Mouse (Mus musculus) testis, postnatal 14 days (tissue): ENCODE data around the gene Elk3.

Experiments used
- DNase-seq: peaks from one replicate; pipeline ENCODE4 v3.0.0; 2021; ENCODE audit warnings: low spot score

Gene Elk3

GRCm38 (mm10) chr10:93267509-93267908, 43.4 kb downstream of the Elk3 start:
- no peak for DNase-seq

- DNase-seq, result no peak
Observed at GRCm38 (mm10) chr10:93266521-93266920, 44.4 kb downstream of the Elk3 start.

GRCm38 (mm10) chr10:93265833-93266232, 45.1 kb downstream of the Elk3 start:
- no peak for DNase-seq

GRCm38 (mm10) chr10:93264001-93264400, 46.9 kb downstream of the Elk3 start:
- no peak for DNase-seq

GRCm38 (mm10) chr10:93263431-93263830, 47.5 kb downstream of the Elk3 start:
- DNase-seq, result no peak

- no peak for DNase-seq
Observed at GRCm38 (mm10) chr10:93261981-93262499, 48.9 kb downstream of the Elk3 start.

- DNase-seq, result no peak
Observed at GRCm38 (mm10) chr10:93261132-93261980, 49.6 kb downstream of the Elk3 start.

GRCm38 (mm10) chr10:93259826-93260225, 51.1 kb downstream of the Elk3 start:
- no peak for DNase-seq

GRCm38 (mm10) chr10:93255294-93255693, 55.6 kb downstream of the Elk3 start:
- DNase-seq, result no peak

- no peak for DNase-seq
Observed at GRCm38 (mm10) chr10:93253156-93253555, 57.8 kb downstream of the Elk3 start.

- DNase-seq, result no peak
Observed at GRCm38 (mm10) chr10:93252661-93253060, 58.3 kb downstream of the Elk3 start.

- no peak for DNase-seq
Observed at GRCm38 (mm10) chr10:93251426-93251825, 59.5 kb downstream of the Elk3 start.

- no peak for DNase-seq
Observed at GRCm38 (mm10) chr10:93250436-93251317, 60.3 kb downstream of the Elk3 start.

- DNase-seq, result no peak
Observed at GRCm38 (mm10) chr10:93249901-93250300, 61.0 kb downstream of the Elk3 start.

- DNase-seq, result no peak
Observed at GRCm38 (mm10) chr10:93248416-93248815, 62.5 kb downstream of the Elk3 start.

- DNase-seq, result no peak
Observed at GRCm38 (mm10) chr10:93247902-93248301, 63.0 kb downstream of the Elk3 start.

GRCm38 (mm10) chr10:93247422-93247821, 63.5 kb downstream of the Elk3 start:
- DNase-seq, result no peak

- DNase-seq, result no peak
Observed at GRCm38 (mm10) chr10:93246185-93246920, 64.6 kb downstream of the Elk3 start.

GRCm38 (mm10) chr10:93244209-93244705, 66.7 kb downstream of the Elk3 start:
- no peak for DNase-seq

- no peak for DNase-seq
Observed at GRCm38 (mm10) chr10:93242861-93243260, 68.1 kb downstream of the Elk3 start.

- DNase-seq, result no peak
Observed at GRCm38 (mm10) chr10:93242208-93242607, 68.7 kb downstream of the Elk3 start.
